35 mouse cellular contexts compared by ENCODE assay signal in the genomic region with DNA sequence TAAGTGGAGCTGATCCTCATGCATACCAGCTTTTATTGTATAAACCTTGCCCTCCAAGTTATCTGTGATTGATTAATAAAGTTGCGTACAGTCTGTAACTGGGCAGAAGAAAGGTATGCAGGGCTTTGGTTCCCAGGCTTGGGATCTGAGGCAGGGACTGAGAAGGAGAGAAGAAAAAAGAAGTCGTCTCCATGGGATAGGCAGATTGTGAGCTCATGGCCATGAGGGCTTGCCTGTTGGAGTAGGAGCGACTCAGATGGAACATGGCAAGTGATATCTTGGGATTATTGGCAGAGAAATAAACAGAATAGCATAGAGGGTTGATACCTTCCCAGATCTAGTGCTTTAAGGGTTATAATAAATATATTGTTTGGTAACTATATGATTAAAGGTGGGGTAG.
"Had no signal": no experiment of that assay in that cellular context is flagged by ENCODE, and none has a peak within 500 bp of the region (broad histone marks: within the 10 kb centered on the region; RNA-seq: fewer than 3 reads in every experiment).

No protein-coding gene starts in this region.

- DNase-seq: heart, postnatal 10 days; heart, postnatal 14 days; heart, postnatal 36 days; heart, postnatal 4 days; kidney, adult 11 months; kidney, adult 18-20 months; kidney, adult 2 months; kidney, adult 8-10 months; kidney, adult 9 months; kidney, postnatal 10 days; kidney, postnatal 14 days; kidney, postnatal 25 days; kidney, postnatal 36 days; kidney, postnatal 4 days; layer of hippocampus, adult 9-11 months; layer of hippocampus, postnatal 36 days had no signal

- H3K9me3 ChIP-seq: heart, embryonic 15.5 days; hindbrain, embryonic 12.5 days; hindbrain, embryonic 13.5 days; hindbrain, embryonic 15.5 days; intestine, embryonic 15.5 days had no signal

- H3K4me2 ChIP-seq: heart, embryonic 11.5 days; heart, embryonic 12.5 days; heart, embryonic 13.5 days; heart, embryonic 15.5 days; hindbrain, embryonic 12.5 days; hindbrain, embryonic 13.5 days; hindbrain, embryonic 14.5 days; hindbrain, embryonic 15.5 days; intestine, embryonic 15.5 days; kidney, embryonic 15.5 days had no signal

- H3K27me3 ChIP-seq: heart, embryonic 12.5 days; heart, embryonic 13.5 days; heart, embryonic 15.5 days; hindbrain, embryonic 12.5 days; hindbrain, embryonic 13.5 days; hindbrain, embryonic 15.5 days; intestine, embryonic 15.5 days; kidney, embryonic 15.5 days had no signal

- H3K36me3 ChIP-seq: heart, embryonic 10.5 days; heart, embryonic 12.5 days; heart, embryonic 13.5 days; heart, embryonic 15.5 days; hindbrain, embryonic 10.5 days; hindbrain, embryonic 12.5 days; hindbrain, embryonic 13.5 days; hindbrain, embryonic 15.5 days; intestine, embryonic 15.5 days; kidney, embryonic 15.5 days had no signal

- H3K4me1 ChIP-seq: heart, embryonic 10.5 days; heart, embryonic 12.5 days; heart, embryonic 13.5 days; heart, embryonic 15.5 days; hindbrain, embryonic 10.5 days; hindbrain, embryonic 12.5 days; hindbrain, embryonic 13.5 days; hindbrain, embryonic 15.5 days; intestine, embryonic 15.5 days; kidney, embryonic 15.5 days had no signal

- H3K9ac ChIP-seq: heart, embryonic 12.5 days; heart, embryonic 13.5 days; heart, embryonic 15.5 days; hindbrain, embryonic 12.5 days; hindbrain, embryonic 13.5 days; hindbrain, embryonic 14.5 days; hindbrain, embryonic 15.5 days; intestine, embryonic 15.5 days; kidney, embryonic 15.5 days had no signal

- H3K27ac ChIP-seq: heart, embryonic 10.5 days; heart, embryonic 13.5 days; heart, embryonic 15.5 days; hindbrain, embryonic 10.5 days; hindbrain, embryonic 12.5 days; hindbrain, embryonic 13.5 days; hindbrain, embryonic 14.5 days; hindbrain, embryonic 15.5 days; hindbrain, postnatal 0 days; intestine, embryonic 15.5 days; kidney, embryonic 15.5 days; kidney, postnatal 0 days; layer of hippocampus, adult 2 months had no signal

- ATAC-seq: hindbrain, embryonic 16.5 days; hindbrain, postnatal 0 days; inflammation-experienced regulatory T-cells, adult 6 months; intestine, embryonic 15.5 days; intestine, embryonic 16.5 days; intestine, postnatal 0 days had no signal

- H3K4me3 ChIP-seq: heart, embryonic 10.5 days; heart, embryonic 12.5 days; heart, embryonic 13.5 days; heart, embryonic 15.5 days; hindbrain, embryonic 10.5 days; hindbrain, embryonic 12.5 days; hindbrain, embryonic 13.5 days; hindbrain, embryonic 15.5 days; intestine, embryonic 15.5 days; kidney, embryonic 15.5 days; layer of hippocampus, adult 2 months had no signal
